Mouse (Mus musculus) heart, postnatal 10 days (tissue): ENCODE results near the gene Rbpms2. TPM values are rescaled to one million over a fixed set of nuclear protein-coding genes. Genes with fewer than 3 reads are reported as not detected.
A peak's percentile ranks its signal among the peaks of the same experiment; 100 is the strongest.
"Not testable (repeated sequence)": the region's sequence is repeated elsewhere in the genome, so short reads cannot be mapped to it uniquely, and the experiment has no call there.

Experiments
- DNase-seq, 2 experiments: peaks; one replicate each; pipeline ENCODE4 v3.0.0; 2021
- intact Hi-C: fragments of 180-260 bp; cut with DNase I; formaldehyde crosslinking; loops from one replicate; pipeline ENCODE4 v1.15.1; 2025
- total RNA-seq, 2 experiments: library from RNA; stranded (reverse); gene quantifications; 2 replicates each; pipeline ENCODE4 v1.2.3; 2021

Rbpms2 gene
- total RNA-seq, 2 experiments from 2014 or later, result 54.4 to 57.7 TPM

GRCm38 (mm10) chr9:65649997-65650396 is 20.5 kb downstream of the Rbpms2 start:
- peak; percentile 49 to 54 for DNase-seq
- intact Hi-C loops, result no loop called here

- intact Hi-C loops, DNase-seq: not testable (repeated sequence)
Observed at GRCm38 (mm10) chr9:65651957-65652356, 22.5 kb downstream of the Rbpms2 start.

DNA sequence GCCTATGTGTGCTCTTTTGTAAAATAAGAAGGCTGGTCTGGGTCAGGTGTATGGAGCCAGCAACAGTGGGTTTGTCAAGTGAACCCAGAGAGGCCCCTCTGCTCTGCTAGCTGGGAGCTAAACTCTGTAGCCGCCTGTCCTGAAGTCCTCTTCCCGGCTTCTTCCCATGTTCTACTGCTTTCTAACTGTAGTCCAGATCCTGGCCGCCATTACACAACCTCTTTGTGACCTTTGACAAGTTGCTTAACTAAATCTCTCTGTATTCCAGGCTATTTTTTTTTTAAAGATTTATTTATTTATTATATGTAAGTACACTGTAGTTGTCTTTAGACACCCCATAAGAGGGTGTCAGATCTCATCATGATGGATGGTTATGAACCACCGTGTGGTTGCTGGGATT is 24.3 kb downstream of the Rbpms2 start:
- no peak for DNase-seq
- intact Hi-C loops, result no loop called here

GRCm38 (mm10) chr9:65654700-65655237 is 25.3 kb downstream of the Rbpms2 start:
- no peak for DNase-seq
- intact Hi-C loops, result no loop called here

GRCm38 (mm10) chr9:65655540-65655939 is 26.1 kb downstream of the Rbpms2 start:
- intact Hi-C loops, result no loop called here
- DNase-seq, result no peak

DNA sequence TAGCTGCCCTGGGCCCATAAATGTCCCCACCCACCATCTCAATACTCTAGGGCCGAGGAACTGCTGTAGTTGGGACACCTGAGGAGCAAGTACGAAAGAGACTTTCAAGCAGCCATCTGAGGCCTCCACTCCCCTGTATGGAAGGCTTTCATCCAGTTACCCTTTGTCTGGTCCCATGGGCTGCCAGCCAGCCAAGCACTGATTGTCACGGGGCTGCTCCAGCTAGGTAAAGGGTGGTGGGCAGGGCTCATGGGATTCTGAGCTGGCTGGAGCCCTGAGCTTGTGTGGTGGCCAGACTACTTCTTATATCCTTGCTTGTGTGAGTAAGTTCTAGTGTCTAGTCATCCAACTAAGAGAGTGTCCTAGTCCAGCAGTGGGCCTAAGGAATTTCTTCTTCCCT is 27.8 kb downstream of the Rbpms2 start:
- no peak for DNase-seq
- intact Hi-C loops, result no loop called here

DNA sequence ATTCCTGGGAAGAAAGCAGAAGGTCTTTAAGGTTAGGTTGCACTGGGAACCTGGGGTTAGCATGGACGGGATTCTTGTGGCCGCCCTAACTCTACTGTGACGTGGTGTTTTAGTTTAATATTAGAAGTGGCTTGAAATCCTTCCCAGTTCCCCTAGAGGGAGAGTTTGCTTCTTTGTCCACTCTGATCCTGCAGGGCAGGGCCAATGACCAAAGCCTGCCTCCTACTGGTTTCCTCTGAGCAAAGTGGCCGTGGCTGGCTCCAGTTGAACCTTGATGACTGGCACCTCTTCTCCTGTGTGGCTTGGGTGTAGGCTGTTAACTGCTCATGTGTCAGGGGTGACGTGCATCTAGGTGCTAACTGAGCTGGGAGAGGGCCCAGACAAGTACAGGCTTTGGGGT is 31.6 kb downstream of the Rbpms2 start:
- intact Hi-C loops, result loop anchor here (2.0 kb wide), 1 partner anchor 32 kb away; the partner anchor contains the start of gene Rbpms2
- peak in 1 of 2 experiments; percentile 66 for DNase-seq

- DNase-seq, result no peak
- intact Hi-C loops, result loop anchor here (2.0 kb wide), 1 partner anchor 33 kb away; the partner anchor contains the start of gene Rbpms2
Observed at GRCm38 (mm10) chr9:65661493-65661892, 32.0 kb downstream of the Rbpms2 start.

- intact Hi-C loops, result loop anchor here (1.0 to 2.0 kb wide), 2 partner anchors 19 to 59 kb away; no protein-coding TSS in a partner anchor
- peak; percentile 72 to 83 for DNase-seq
Observed at GRCm38 (mm10) chr9:65664163-65664562, 34.7 kb downstream of the Rbpms2 start.

DNA sequence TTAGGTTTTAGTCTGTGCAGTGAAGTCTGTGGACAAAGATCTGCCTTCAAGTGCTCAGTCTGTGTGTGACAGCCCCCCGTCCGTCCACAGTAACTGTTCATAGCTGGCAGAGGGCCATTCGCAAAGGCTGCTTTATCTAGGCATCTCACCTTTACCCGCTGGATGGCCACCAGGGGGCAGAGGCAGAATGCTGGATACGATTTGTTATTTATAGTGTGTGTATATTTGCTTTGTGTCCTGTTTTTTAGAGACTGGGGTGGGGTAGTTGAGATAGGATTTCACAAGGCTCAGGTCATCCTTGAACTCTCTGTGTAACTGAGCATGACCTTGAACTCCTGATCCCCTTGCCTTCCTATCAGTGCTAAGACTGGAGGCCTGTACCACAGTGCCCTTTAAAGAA is 36.6 kb downstream of the Rbpms2 start:
- DNase-seq, result peak; percentile 77 to 86
- intact Hi-C loops, result loop anchor here (2.0 kb wide), 1 partner anchor 163 kb away; no protein-coding TSS in a partner anchor

GRCm38 (mm10) chr9:65667701-65668100 is 38.3 kb downstream of the Rbpms2 start, which contains the start of gene Oaz2:
Gene Oaz2 (plus strand): TSS chr9:65668001.
- DNase-seq, result no peak
- intact Hi-C loops, result loop anchor here (2.0 kb wide), 1 partner anchor 161 kb away; no protein-coding TSS in a partner anchor

DNA sequence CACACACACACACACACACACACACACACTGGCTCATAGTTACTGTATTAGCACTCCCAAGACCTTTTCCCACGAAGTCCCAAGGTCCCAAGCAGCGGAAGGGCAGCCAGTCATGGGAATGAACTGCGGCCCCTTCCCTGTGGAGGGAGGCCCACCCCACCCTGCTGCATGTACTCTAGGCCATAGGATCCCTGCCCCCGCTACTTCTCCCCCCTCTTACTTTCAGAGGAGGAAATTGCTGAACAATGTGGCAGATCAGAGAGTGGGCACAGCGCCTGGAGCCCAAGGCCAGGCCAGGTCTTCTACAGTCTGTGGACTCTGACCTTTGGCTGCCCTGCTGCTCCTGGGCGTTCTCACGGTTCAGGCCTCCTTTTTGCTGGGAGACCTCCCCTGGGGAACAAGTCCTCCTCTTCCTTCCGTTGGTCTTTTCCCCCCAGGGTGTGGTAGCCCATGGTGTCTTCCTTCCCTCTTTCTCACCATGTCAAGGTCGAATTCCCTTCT is 42.0 kb downstream of the Rbpms2 start:
- intact Hi-C loops, result no loop called here

GRCm38 (mm10) chr9:65672996-65673395 is 43.5 kb downstream of the Rbpms2 start:
- intact Hi-C loops, result no loop called here
- DNase-seq, result peak; percentile 31 to 53

More for the DNA sequence above, 42.0 kb downstream of the Rbpms2 start:
- DNase-seq, result peak; percentile 71 to 77

DNA sequence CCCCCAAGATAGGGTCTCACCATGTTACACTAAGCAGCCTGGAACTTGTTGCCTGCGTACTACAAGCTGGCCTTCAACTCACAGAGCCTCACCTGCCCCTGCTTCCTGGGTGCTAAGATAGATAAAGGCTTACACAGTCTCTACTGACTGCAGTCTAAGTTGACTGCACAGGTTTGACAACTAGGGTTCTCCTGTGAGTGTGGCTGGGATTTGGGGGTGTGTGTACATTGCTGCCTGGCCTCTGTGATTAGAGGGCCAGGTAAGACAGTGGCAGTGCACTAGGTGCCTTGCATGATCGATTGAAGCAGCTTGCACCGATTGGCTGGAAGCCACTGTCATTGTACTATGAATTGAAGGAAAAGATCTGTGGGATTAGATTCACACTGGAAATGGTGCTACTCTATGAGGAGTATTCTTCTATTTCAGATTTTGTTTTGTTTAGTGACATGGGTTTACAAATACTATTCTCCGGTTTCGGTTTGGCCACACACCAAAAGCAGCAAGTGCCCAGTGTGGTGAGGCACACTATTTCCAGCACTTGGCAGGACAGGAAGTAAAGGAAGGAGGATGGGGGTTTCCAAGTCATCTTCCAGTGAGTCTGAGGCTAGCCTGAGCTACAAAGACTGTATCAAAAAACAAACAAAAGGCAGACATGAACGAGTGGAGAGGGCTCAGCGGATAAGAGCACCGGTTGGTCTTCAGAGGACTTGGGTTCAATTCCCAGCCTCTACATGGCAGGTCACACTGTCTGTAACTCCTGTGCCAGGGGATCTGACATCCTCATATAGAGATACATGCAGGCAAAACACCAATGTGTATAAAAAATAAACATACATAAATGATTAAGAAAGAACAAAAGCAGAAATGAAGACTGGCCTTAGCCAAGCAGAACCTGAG is 46.3 kb downstream of the Rbpms2 start:
- DNase-seq, result no peak
- intact Hi-C loops, result no loop called here

- peak; percentile 98 to 99 for DNase-seq
- intact Hi-C loops, result no loop called here
Observed at GRCm38 (mm10) chr9:65676358-65677118, 47.1 kb downstream of the Rbpms2 start.

- intact Hi-C loops, result no loop called here
- peak in 1 of 2 experiments; percentile 29 for DNase-seq
Observed at GRCm38 (mm10) chr9:65677119-65677462, 47.6 kb downstream of the Rbpms2 start.

DNA sequence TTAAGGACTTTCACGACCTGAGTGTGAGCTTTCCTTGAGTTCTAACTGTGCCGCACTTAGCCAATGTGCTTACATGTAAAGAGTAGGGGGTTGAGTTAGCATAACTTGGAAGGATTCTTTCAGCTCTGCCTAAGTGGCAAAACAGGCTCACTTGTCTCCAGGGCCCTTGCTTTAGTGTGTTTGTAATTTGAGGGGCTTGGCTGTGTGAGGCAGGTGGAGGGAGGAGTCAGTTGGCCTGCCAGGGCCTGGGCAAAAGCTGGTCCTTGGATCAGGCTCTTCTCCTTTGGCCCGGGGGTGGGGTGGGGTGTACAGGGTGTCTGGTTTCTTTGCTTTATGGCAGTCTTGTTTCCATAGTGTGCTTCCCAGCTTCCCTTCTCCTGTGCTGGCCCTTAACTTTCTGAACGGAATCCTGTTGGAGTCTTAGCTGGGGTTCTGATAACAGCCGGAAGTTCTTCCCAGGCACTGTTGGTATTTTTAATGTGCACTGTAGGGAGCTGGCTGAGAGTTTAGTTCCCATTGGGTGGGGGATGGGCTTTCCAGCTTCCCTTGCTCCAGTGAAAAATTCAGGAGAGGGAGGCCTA is 49.8 kb downstream of the Rbpms2 start:
- peak; percentile 75 to 78 for DNase-seq
- intact Hi-C loops, result no loop called here

GRCm38 (mm10) chr9:65680938-65681633 is 51.6 kb downstream of the Rbpms2 start:
- no peak for DNase-seq
- intact Hi-C loops, result no loop called here

DNA sequence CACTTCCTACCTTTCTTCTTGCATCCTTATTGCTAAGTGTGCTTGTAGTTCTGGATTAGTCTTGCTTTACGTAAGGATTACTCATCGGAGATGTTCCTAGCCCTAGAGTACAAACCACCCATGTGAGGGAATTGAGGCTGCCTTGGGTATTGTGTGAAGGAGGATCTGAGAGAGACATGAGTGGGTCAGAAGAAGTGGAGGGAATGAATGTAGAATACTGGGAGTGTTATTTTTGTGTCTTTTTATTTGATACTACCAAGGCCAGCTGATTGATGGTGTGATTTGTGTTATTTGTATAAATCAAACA is 52.1 kb downstream of the Rbpms2 start:
- DNase-seq, result no peak
- intact Hi-C loops, result no loop called here

DNA sequence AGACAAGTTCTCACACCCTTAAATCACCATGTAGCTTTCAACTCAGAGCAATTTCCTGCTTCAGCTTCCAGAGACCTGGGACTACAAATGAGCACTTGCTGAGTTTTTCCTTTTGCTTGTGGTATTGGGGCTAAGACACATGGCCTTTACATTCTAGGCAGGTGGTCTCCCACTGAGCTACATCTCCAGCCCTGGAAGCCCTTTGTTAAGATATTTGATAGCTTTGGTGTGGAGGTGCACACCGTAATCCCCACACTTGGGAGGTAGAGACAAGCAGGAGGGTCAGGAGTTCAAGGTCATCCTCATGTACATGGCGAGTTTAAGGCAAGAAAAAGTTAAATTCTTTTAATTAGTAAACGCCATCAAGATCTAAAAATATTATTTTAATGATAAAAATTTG is 52.7 kb downstream of the Rbpms2 start:
- DNase-seq, result no peak
- intact Hi-C loops, result loop anchor here (2.0 kb wide), 1 partner anchor 17 kb away; no protein-coding TSS in a partner anchor
